Mouse (Mus musculus) neural tube, embryonic 14.5 days (tissue): Measurements from ENCODE around the gene Elavl1. TPM values are rescaled to one million over a fixed set of nuclear protein-coding genes. Genes with fewer than 3 reads are reported as not detected.
"Not testable (repeated sequence)": the region's sequence is repeated elsewhere in the genome, so short reads cannot be mapped to it uniquely, and the experiment has no call there.

Experiments
- ATAC-seq: fragments of 200-750 bp; cut with Nextera tagmentation; 2 replicates; pipeline ENCODE4 v1.8.0; 2017; ENCODE audit warnings: low read depth, mild to moderate bottlenecking, moderate TSS enrichment, moderate library complexity
- H3K27ac ChIP-seq: fragments of 300-500 bp; sonication (generic); 2 replicates; pipeline ENCODE4 v1.5.1; 2014; ENCODE audit warnings: low read depth, mild to moderate bottlenecking, control low read depth, low read length, moderate library complexity, mixed read lengths
- H3K27me3 ChIP-seq: fragments of 300-500 bp; sonication (generic); 2 replicates; pipeline ENCODE4 v1.6.1; 2014; ENCODE audit warnings: low read length; ENCODE audit not compliant: control insufficient read depth, insufficient read depth
- H3K36me3 ChIP-seq: fragments of 300-500 bp; sonication (generic); 2 replicates; pipeline ENCODE4 v1.6.1; 2014; ENCODE audit warnings: low read length, mixed read lengths; ENCODE audit not compliant: control insufficient read depth, insufficient read depth
- H3K4me1 ChIP-seq: fragments of 300-500 bp; sonication (generic); 2 replicates; pipeline ENCODE4 v1.6.1; 2014; ENCODE audit warnings: low read length; ENCODE audit not compliant: control insufficient read depth, insufficient read depth
- H3K4me2 ChIP-seq: fragments of 300-500 bp; sonication (generic); 2 replicates; pipeline ENCODE4 v1.6.1; 2014; ENCODE audit warnings: mild to moderate bottlenecking, low read depth, low read length, control low read depth
- H3K4me3 ChIP-seq: fragments of 300-500 bp; sonication (generic); 2 replicates; pipeline ENCODE4 v1.5.1; 2014; ENCODE audit warnings: low read depth, low read length, control low read depth, mixed read lengths
- H3K9ac ChIP-seq: fragments of 300-500 bp; sonication (generic); replicated peaks from 2 replicates; pipeline ENCODE4 v1.6.1; 2014; ENCODE audit warnings: low read depth, mild to moderate bottlenecking, control low read depth, low read length, mixed read lengths
- H3K9me3 ChIP-seq: fragments of 300-500 bp; sonication (generic); 2 replicates; pipeline ENCODE4 v1.6.1; 2016; ENCODE audit warnings: low read length; ENCODE audit not compliant: control insufficient read depth
- WGBS: fragments of 180-500 bp; shearing (Covaris S2); extraction: QIAGEN DNeasy Blood & Tissue Kit; methylation state at CpG from one replicate; pipeline ENCODE4 v1.1.7; 2014; 5-methylcytosine and 5-hydroxymethylcytosine counted together
- polyA plus RNA-seq: library from polyadenylated mRNA; unstranded; fragments of >200 nt; fragmentation: Nextera tagmentation; extraction: Ambion mirVana; gene quantifications from 2 replicates; pipeline ENCODE4 v1.2.1, GENCODE M21; 2014

The Elavl1 gene
- polyA plus RNA-seq, 1 experiment from 2014 or later = 106 TPM

DNA sequence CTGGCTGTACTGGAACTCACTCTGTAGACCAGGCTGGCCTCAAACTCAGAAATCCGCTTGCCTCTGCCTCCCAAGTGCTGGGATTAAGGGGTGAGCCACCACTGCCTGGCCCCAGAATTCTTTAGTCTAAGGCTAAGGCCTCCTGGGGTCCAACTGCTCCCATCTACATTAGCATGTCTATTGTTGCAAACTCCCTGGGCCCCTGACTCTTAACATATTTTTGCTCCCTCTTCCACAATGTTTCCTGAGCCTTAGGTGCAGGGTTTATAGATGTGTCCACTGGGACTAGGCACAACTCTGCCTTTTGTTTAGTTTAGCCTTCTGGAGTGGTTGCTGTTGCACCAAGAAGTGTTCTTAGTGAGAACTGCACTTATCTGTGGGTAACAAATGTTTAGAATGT is 29.3 kb upstream of the Elavl1 start:
- WGBS = 94% methylated on average over 1 of the region's 1 CpGs

DNA sequence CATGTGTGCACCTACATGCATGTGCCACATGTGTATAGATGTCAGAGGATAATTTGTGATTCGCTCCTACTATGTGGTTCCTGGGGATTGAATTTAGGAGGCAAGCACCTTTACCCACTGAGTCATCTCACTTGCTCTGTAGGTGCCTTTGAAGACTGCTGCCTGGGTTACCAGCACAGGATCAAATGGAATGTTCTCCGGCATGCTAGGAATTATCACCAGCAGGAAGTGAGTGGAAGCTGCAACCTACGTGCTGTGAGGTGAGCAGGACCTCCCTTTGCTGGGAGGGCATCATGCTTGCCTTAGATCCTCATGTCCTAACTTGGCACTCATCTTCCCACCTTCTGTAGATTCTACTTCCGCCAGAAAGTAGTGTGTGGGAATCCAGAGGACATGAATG is 28.5 kb upstream of the Elavl1 start:
- ATAC-seq = no peak
- H3K9ac ChIP-seq = no peak overlapping the region
- no peak overlapping the region for H3K4me3 ChIP-seq
- no peaks in the 10 kb centered on the region for H3K9me3 ChIP-seq
- no peak overlapping the region for H3K27ac ChIP-seq
- no peaks in the 10 kb centered on the region for H3K36me3 ChIP-seq
- WGBS = 87% methylated on average over 4 of the region's 4 CpGs
- no peaks in the 10 kb centered on the region for H3K27me3 ChIP-seq
- H3K4me1 ChIP-seq = no peaks in the 10 kb centered on the region
- no peak overlapping the region for H3K4me2 ChIP-seq

More for the DNA sequence above, 29.3 kb upstream of the Elavl1 start:
- Histone ChIP-seq H3K9ac (no peak overlapping the region), H3K27me3 (no peaks in the 10 kb centered on the region), H3K9me3 (no peaks in the 10 kb centered on the region), H3K4me3 (no peak overlapping the region), H3K36me3 (no peaks in the 10 kb centered on the region), H3K27ac (no peak overlapping the region), H3K4me1 (no peaks in the 10 kb centered on the region), H3K4me2 (no peak overlapping the region)
- no peak for ATAC-seq

- not testable (repeated sequence) for H3K9ac ChIP-seq, H3K27me3 ChIP-seq, ATAC-seq, H3K9me3 ChIP-seq, H3K4me1 ChIP-seq, H3K4me2 ChIP-seq, H3K4me3 ChIP-seq, H3K36me3 ChIP-seq, H3K27ac ChIP-seq
- 91% methylated on average over 6 of the region's 6 CpGs for WGBS
Observed at GRCm38 (mm10) chr8:4352562-4352961, 27.3 kb upstream of the Elavl1 start.

DNA sequence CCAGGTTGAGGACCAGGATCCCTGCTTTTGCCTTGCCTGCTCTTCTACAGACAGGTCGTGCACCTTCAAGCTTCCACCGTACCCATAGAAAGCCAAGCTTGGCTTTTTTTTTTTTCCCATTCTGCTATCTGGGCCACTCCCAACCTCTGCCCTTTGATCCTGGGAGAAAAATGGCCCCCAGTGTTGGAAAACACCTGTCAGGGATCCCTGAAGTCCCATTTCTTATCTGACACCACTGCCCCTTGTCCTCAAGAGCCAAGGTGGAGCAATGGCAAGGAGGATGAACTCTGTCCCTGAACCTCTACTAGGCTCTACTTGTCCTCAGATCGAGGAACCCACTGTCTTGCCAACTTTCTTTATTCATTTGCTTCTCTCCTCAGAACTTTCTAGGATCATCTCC is 25.4 kb upstream of the Elavl1 start:
- Histone ChIP-seq H3K9ac (no peak overlapping the region), H3K4me3 (no peak overlapping the region), H3K4me2 (no peak overlapping the region), H3K27ac (no peak overlapping the region), H3K9me3 (no peaks in the 10 kb centered on the region), H3K4me1 (no peaks in the 10 kb centered on the region), H3K36me3 (no peaks in the 10 kb centered on the region), H3K27me3 (no peaks in the 10 kb centered on the region)
- no peak for ATAC-seq
- WGBS = 90% methylated on average over 3 of the region's 3 CpGs

DNA sequence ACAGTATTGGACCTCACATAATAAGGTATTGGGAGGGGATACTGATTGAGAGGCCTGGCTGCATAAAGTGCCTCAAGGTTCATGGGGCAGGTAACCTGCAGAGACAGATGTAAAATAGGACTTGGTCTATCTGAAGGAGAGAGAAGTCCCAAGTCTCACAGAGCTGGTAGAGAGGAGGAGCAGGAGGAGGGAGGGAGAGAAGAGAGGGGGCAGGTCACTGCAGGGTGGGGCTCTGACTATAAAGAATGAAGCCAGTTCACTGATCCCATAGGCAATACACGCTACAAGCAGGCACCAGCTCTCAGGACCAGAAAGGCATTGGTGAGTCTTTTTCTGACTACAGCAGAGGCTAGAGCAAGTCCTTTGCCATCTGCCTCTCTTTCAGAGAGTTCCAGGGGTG is 24.1 kb upstream of the Elavl1 start:
- H3K36me3 ChIP-seq = no peaks in the 10 kb centered on the region
- no peak overlapping the region for H3K27ac ChIP-seq
- H3K9me3 ChIP-seq = no peaks in the 10 kb centered on the region
- no peaks in the 10 kb centered on the region for H3K4me1 ChIP-seq
- no peak overlapping the region for H3K4me3 ChIP-seq
- H3K27me3 ChIP-seq = no peaks in the 10 kb centered on the region
- no peak for ATAC-seq
- WGBS = 67% methylated on average over 1 of the region's 1 CpGs
- H3K4me2 ChIP-seq = no peak overlapping the region
- no peak overlapping the region for H3K9ac ChIP-seq

DNA sequence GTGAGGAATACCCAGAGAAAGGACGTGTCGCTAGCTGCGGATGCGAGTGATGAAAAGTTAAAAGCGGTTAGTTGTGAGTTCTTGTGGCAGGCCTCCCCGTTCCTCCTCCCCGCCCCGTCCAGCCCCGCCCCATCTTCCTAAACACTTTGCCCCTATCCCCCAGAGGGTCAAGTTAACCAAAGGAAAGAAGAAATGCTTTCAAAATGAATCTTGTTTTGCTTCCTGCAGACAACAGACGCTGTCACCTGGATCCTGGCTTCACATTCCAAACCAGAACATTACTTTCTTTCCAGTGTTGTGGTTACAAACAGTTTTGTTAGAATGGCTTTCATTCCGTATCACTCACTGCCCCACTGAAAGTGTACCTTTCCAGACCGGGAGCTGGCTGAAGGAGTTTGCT is 23.1 kb upstream of the Elavl1 start:
- ATAC-seq = no peak
- no peaks in the 10 kb centered on the region for H3K27me3 ChIP-seq
- no peaks in the 10 kb centered on the region for H3K9me3 ChIP-seq
- no peaks in the 10 kb centered on the region for H3K4me1 ChIP-seq
- H3K4me2 ChIP-seq = no peak overlapping the region
- H3K36me3 ChIP-seq = no peaks in the 10 kb centered on the region
- H3K27ac ChIP-seq = no peak overlapping the region
- H3K4me3 ChIP-seq = no peak overlapping the region
- H3K9ac ChIP-seq = no peak overlapping the region
- 49% methylated on average over 12 of the region's 12 CpGs for WGBS

DNA sequence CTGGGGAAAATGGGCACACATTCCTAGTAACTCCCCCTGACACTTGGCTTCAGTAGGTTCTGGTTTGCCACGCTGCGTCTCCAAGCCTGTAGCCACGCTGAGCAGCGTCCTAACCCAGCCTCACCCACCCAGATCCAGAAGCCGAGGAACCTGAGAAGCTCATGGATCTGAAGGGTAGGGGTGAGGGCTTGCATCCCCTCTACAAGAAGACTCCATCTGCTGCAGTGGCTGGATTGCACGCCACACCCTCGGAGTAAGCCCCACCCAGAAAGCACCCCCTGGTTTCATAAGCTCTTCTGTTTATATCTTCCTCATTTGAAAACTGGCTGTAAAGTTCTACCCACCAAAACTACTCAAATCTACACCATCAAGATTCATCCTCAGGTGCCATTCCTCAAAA is 22.4 kb upstream of the Elavl1 start:
- no peaks in the 10 kb centered on the region for H3K4me1 ChIP-seq
- no peak overlapping the region for H3K9ac ChIP-seq
- 69% methylated on average over 7 of the region's 7 CpGs for WGBS
- H3K9me3 ChIP-seq = no peaks in the 10 kb centered on the region
- no peak overlapping the region for H3K27ac ChIP-seq
- no peak overlapping the region for H3K4me2 ChIP-seq
- H3K27me3 ChIP-seq = no peaks in the 10 kb centered on the region
- H3K36me3 ChIP-seq = no peaks in the 10 kb centered on the region
- no peak overlapping the region for H3K4me3 ChIP-seq
- no peak for ATAC-seq

DNA sequence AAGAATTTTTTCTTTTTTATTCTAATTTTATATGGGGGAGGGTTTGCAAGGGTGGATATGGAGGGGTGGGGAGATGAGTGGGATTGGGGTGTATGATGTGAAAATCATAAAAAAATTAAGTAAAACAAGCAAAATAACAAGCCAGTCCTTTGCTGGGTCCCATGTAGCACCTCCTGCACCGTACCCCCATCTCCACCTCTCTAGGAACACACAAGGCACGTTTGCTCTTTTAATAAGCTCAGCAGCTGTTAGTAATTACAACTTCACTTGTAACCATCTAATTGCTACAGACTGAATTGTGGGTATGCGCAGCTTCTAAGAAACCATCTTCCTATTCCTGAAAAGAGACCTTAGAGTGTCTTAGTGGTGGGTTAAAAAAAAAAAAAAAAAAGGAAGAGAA is 15.0 kb upstream of the Elavl1 start:
- H3K36me3 ChIP-seq = peaks cover 19% of the 10 kb centered on the region
- H3K27me3 ChIP-seq = no peaks in the 10 kb centered on the region
- no peak overlapping the region for H3K27ac ChIP-seq
- 82% methylated on average over 3 of the region's 3 CpGs for WGBS
- H3K9me3 ChIP-seq = no peaks in the 10 kb centered on the region
- no peak overlapping the region for H3K4me2 ChIP-seq
- no peaks in the 10 kb centered on the region for H3K4me1 ChIP-seq
- ATAC-seq = no peak
- H3K9ac ChIP-seq = no peak overlapping the region
- H3K4me3 ChIP-seq = no peak overlapping the region

- Histone ChIP-seq H3K9me3 (no peaks in the 10 kb centered on the region), H3K4me2 (no peak overlapping the region), H3K27me3 (no peaks in the 10 kb centered on the region), H3K27ac (no peak overlapping the region), H3K4me1 (no peaks in the 10 kb centered on the region), H3K4me3 (no peak overlapping the region), H3K36me3 (peaks cover 34% of the 10 kb centered on the region), H3K9ac (no peak overlapping the region)
- ATAC-seq = no peak
- WGBS = 94% methylated on average over 2 of the region's 2 CpGs
Observed at GRCm38 (mm10) chr8:4335678-4336077, 10.5 kb upstream of the Elavl1 start.

- no peaks in the 10 kb centered on the region for H3K27me3 ChIP-seq
- 97% methylated on average over 1 of the region's 1 CpGs for WGBS
- no peak overlapping the region for H3K4me2 ChIP-seq
- ATAC-seq = no peak
- H3K9ac ChIP-seq = no peak overlapping the region
- no peaks in the 10 kb centered on the region for H3K4me1 ChIP-seq
- no peak overlapping the region for H3K4me3 ChIP-seq
- peaks cover 38% of the 10 kb centered on the region for H3K36me3 ChIP-seq
- H3K27ac ChIP-seq = no peak overlapping the region
- H3K9me3 ChIP-seq = no peaks in the 10 kb centered on the region
Observed at GRCm38 (mm10) chr8:4333966-4334365, 8.8 kb upstream of the Elavl1 start.
